Mouse (Mus musculus): Measurements from ENCODE around the gene Fbln1.

DNA sequence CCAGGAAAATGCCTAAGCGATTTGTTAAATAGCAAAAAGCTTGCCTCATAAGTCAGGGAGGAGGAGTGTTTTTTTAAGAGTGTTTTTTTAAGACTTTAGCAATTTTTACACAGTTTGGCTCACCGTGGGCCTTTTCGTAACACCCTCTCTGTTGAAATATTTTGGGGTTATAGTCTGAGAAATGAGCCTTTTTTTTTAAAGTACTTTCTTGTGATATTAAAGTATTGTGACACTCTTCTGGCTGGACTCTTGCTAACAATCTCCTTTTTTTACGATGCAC lies 26.4 kb downstream of the Fbln1 start:
- no peak for TF ChIP-seq CTCF (IDR thresholded peaks at IDR 0.05; ENCODE audit: extremely low read depth, insufficient read depth, low read length)
- no peak for TF ChIP-seq POLR2A (IDR thresholded peaks at IDR 0.05; ENCODE audit: extremely low read depth, insufficient read depth, low read length)

Data from cortical plate, adult 2 months (tissue).